Mouse (Mus musculus): ENCODE measurements around the gene Hid1.

- no peak for TF ChIP-seq ZC3H11A (IDR thresholded peaks at IDR 0.05; ENCODE audit: borderline replicate concordance, low read depth, low read length)
- no peak for TF ChIP-seq CHD2 (IDR thresholded peaks at IDR 0.05; ENCODE audit: low read depth, low read length)
- no peak for TF ChIP-seq HCFC1 (IDR thresholded peaks at IDR 0.05; ENCODE audit: borderline replicate concordance, insufficient read depth, low read length)
- TF ChIP-seq ZNF384 (IDR thresholded peaks at IDR 0.05; ENCODE audit: low read depth, low read length), result no peak
- no peak for TF ChIP-seq MAFK (IDR thresholded peaks at IDR 0.05; ENCODE audit: insufficient read depth, low read depth, low read length)
These were observed 5.2 kb upstream of the Hid1 start for GRCm38 (mm10) chr11:115372737-115373136.
